Mouse (Mus musculus) intestine, embryonic 14.5 days (tissue): ENCODE data around the gene Gm28053. TPM values are rescaled to one million over a fixed set of nuclear protein-coding genes. Genes with fewer than 3 reads are reported as not detected.
A peak's percentile ranks its signal among the peaks of the same experiment; 100 is the strongest.
"Not testable (repeated sequence)": the region's sequence is repeated elsewhere in the genome, so short reads cannot be mapped to it uniquely, and the experiment has no call there.

ENCODE experiments used
- ATAC-seq: fragments of 200-750 bp; cut with Nextera tagmentation; replicated peaks from 2 replicates; pipeline ENCODE4 v1.8.0; 2017; ENCODE audit warnings: low read depth, moderate number of reproducible peaks, moderate TSS enrichment, moderate library complexity; ENCODE audit not compliant: low FRiP score, low TSS enrichment
- DNase-seq: peaks from one replicate; pipeline ENCODE4 v3.0.0-alpha.2; 2018; ENCODE audit warnings: low spot score
- H3K27ac ChIP-seq: fragments of 300-500 bp; sonication (generic); 2 replicates; pipeline ENCODE4 v1.5.1; 2014; ENCODE audit warnings: low read depth, mild to moderate bottlenecking, control low read depth
- H3K27me3 ChIP-seq: fragments of 300-500 bp; sonication (generic); replicated peaks from 2 replicates; pipeline ENCODE4 v1.6.1; 2014; ENCODE audit warnings: low read length, control low read depth; ENCODE audit not compliant: control insufficient read depth, insufficient read depth
- H3K36me3 ChIP-seq: fragments of 300-500 bp; sonication (generic); 2 replicates; pipeline ENCODE4 v1.6.1; 2014; ENCODE audit warnings: low read length, control low read depth; ENCODE audit not compliant: control insufficient read depth, insufficient read depth
- H3K4me1 ChIP-seq: fragments of 300-500 bp; sonication (generic); replicated peaks from 2 replicates; pipeline ENCODE4 v1.6.1; 2014; ENCODE audit warnings: low read length, control low read depth, mixed read lengths; ENCODE audit not compliant: control insufficient read depth, insufficient read depth
- H3K4me2 ChIP-seq: fragments of 300-500 bp; sonication (generic); 2 replicates; pipeline ENCODE4 v1.6.1; 2014; ENCODE audit warnings: low read length
- H3K4me3 ChIP-seq: fragments of 300-500 bp; sonication (generic); 2 replicates; pipeline ENCODE4 v1.5.1; 2014; ENCODE audit warnings: low read depth, low read length, control low read depth, mixed read lengths
- H3K9ac ChIP-seq: fragments of 300-500 bp; sonication (generic); 2 replicates; pipeline ENCODE4 v1.6.1; 2014; ENCODE audit warnings: mild to moderate bottlenecking, low read length
- H3K9me3 ChIP-seq: fragments of 300-500 bp; sonication (generic); 2 replicates; pipeline ENCODE4 v1.6.1; 2016; ENCODE audit warnings: low read length, control low read depth; ENCODE audit not compliant: control insufficient read depth
- WGBS: fragments of 180-500 bp; shearing (Covaris S2); extraction: QIAGEN DNeasy Blood & Tissue Kit; methylation state at CpG from one replicate; pipeline ENCODE4 v1.1.7; 2014; 5-methylcytosine and 5-hydroxymethylcytosine counted together
- polyA plus RNA-seq: library from polyadenylated mRNA; unstranded; fragments of >200 nt; fragmentation: Nextera tagmentation; extraction: Ambion mirVana; gene quantifications from 2 replicates; pipeline ENCODE4 v1.2.1, GENCODE M21; 2014

Gene Gm28053
- polyA plus RNA-seq, 1 experiment from 2014 or later, result 4.9 TPM

DNA sequence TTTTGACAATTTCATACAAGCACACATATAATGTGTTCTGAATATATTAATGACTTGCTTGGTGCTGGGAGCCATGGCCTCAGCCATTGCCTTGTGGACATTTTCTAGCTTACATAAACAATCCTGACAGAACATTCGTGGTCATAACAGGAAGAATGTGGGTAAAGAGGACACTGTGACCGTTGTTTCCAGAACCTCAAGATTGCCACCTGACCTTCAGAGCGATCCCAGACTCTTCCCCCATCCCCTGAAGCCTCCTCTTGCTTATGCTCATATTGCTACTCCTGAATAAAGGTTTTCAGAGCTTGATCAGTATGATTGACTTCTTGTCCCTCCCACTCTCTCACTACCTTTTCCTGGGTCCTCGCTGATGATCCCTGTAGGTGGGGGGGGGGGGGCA lies 40.0 kb upstream of the Gm28053 start:
- DNase-seq, result no peak
- 68% methylated on average over 4 of the region's 4 CpGs for WGBS
- Histone ChIP-seq H3K9ac (no peak overlapping the region), H3K9me3 (no peaks in the 10 kb centered on the region), H3K4me3 (no peak overlapping the region), H3K4me2 (no peak overlapping the region), H3K27me3 (no peaks in the 10 kb centered on the region), H3K4me1 (peaks cover 10% of the 10 kb centered on the region; the same call in 1 of the 2 replicates), H3K36me3 (peaks cover 5% of the 10 kb centered on the region; the same call in 1 of the 2 replicates), H3K27ac (no peak overlapping the region)
- ATAC-seq, result no peak

DNA sequence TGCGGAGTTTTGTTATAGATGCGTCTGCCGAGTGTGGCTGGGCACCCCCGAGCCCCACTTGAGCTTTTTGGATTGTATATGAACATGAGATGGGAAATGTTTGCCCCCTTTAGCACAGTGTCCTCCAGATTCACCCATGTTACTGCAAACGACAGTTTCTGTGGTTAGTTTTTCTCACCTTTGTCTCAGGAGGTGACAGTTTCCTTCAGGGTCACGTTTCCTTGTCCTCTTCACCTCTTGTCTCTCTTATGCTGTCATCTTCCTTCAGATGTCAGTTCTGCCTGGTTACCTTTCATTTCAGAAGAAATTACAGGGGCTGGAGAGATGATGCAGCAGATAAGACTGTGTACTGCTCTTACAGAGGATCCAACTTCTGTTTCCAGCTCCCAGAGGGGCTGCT lies 38.7 kb upstream of the Gm28053 start:
- no peak overlapping the region for H3K4me3 ChIP-seq
- H3K27me3 ChIP-seq, result no peaks in the 10 kb centered on the region
- peaks cover 10% of the 10 kb centered on the region; the same call in 1 of the 2 replicates for H3K4me1 ChIP-seq
- H3K36me3 ChIP-seq, result peaks cover 5% of the 10 kb centered on the region; the same call in 1 of the 2 replicates
- no peak overlapping the region for H3K4me2 ChIP-seq
- no peak overlapping the region for H3K9ac ChIP-seq
- no peak overlapping the region for H3K27ac ChIP-seq
- 75% methylated on average over 6 of the region's 6 CpGs for WGBS
- H3K9me3 ChIP-seq, result no peaks in the 10 kb centered on the region
- DNase-seq (no peak), ATAC-seq (no peak)

DNA sequence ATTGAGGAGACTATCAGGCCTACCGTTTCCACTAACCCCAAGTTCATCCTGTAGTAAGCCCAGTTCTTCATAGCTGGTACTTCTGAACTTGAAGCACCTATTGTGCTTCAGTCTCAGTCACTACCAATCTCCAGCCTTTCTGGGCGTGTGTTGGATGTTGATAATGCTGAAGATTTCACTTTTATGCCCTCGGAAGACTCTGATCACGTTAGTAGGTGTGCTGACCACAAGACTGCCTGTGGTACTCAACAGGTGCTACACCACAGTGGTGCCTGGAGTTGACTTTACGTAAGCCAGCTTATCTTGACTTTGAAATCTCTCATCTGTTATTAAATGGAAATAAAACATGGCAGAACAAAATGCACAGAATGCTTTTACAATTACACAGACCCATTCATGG lies 38.0 kb upstream of the Gm28053 start:
- no peak overlapping the region for H3K9ac ChIP-seq
- H3K27me3 ChIP-seq, result no peaks in the 10 kb centered on the region
- no peak overlapping the region for H3K4me3 ChIP-seq
- H3K4me2 ChIP-seq, result no peak overlapping the region
- 82% methylated on average over 5 of the region's 5 CpGs for WGBS
- no peak overlapping the region for H3K27ac ChIP-seq
- no peak for ATAC-seq
- peaks cover 5% of the 10 kb centered on the region; the same call in 1 of the 2 replicates for H3K36me3 ChIP-seq
- DNase-seq, result no peak
- peaks cover 10% of the 10 kb centered on the region; the same call in 1 of the 2 replicates for H3K4me1 ChIP-seq
- no peaks in the 10 kb centered on the region for H3K9me3 ChIP-seq

DNA sequence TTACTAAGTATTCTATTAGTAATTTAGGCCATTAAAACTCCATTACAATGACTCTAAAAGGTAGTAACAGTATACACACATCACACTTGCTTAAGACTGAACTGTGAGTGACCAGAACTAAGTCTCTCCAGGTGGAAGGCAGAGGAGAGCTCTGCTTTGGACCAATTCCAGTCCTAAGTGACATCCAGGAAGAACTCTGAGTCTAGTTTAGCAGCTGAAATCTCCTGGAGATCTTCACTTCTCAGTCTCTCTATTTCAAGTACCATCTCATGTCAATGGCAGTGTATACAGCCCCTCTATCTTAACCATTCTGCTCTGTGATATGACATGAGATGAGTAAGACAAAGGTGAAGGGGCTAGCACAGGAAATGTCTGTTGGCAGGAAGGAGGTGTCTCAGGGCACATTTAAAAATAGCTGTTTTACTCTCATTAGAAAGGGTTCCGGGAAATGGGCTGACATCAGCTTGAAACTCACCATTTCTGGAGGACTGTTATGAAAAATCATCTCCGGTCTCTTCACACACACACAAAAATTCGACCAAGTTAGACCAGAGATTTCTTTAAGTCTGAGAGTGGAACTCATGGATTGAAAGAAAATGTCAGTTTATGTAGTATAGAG lies 36.8 kb upstream of the Gm28053 start:
- H3K9me3 ChIP-seq, result no peaks in the 10 kb centered on the region
- peaks cover 5% of the 10 kb centered on the region; the same call in 1 of the 2 replicates for H3K36me3 ChIP-seq
- H3K4me1 ChIP-seq, result peaks cover 7% of the 10 kb centered on the region; the same call in 1 of the 2 replicates
- H3K9ac ChIP-seq, result no peak overlapping the region
- 69% methylated on average over 3 of the region's 3 CpGs for WGBS
- no peak for DNase-seq
- no peak for ATAC-seq
- no peak overlapping the region for H3K4me2 ChIP-seq
- H3K27me3 ChIP-seq, result no peaks in the 10 kb centered on the region
- no peak overlapping the region for H3K27ac ChIP-seq
- no peak overlapping the region for H3K4me3 ChIP-seq

DNA sequence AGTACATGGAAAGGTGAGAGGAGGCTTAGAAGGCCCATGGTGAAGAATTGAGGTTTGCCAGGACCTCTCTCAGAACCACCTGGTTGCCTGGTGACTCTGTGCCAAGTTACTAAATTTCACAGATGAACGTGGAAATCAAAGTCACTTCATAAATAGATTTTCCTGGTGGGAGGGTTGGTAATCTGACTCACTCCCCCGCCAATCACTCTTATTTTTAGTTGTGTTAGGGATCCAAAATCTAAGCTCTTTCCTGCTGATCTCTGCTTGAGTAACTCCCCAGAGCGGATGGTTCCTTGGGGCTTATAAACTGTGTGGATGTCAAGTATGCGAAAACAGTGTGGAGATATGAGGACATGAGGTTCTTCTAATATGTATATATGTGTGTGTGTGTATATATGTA lies 36.1 kb upstream of the Gm28053 start:
- H3K4me1 ChIP-seq, result peaks cover under 1% of the 10 kb centered on the region; the same call in 1 of the 2 replicates
- ATAC-seq, result no peak
- H3K27ac ChIP-seq, result no peak overlapping the region

DNA sequence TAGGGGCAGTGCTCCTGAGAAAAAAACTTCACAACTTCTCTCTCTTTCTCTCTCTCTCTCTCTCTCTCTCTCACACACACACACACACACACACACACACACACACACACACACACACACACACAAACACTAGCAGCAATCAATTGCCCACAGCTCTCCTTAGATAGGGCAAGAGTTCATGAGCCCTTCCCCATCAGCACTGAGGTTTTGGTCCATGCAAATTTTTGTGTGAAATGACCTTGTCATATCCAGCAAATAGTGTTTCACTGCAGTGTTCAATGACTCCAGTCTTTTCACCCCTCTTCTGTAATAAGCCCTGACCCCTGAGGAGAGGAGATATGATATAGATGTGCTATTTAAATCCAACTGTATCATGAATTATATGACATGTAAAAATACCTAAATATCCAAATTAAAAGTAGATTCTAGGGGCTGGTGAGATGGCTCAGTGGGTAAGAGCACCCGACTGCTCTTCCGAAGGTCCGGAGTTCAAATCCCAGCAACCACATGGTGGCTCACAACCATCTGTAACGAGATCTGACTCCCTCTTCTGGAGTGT lies 35.1 kb upstream of the Gm28053 start:
- not testable (repeated sequence) for ATAC-seq, DNase-seq, H3K4me1 ChIP-seq, H3K9ac ChIP-seq, H3K36me3 ChIP-seq, H3K9me3 ChIP-seq, H3K27me3 ChIP-seq, H3K4me3 ChIP-seq, H3K27ac ChIP-seq, H3K4me2 ChIP-seq
- WGBS, result 91% methylated on average over 3 of the region's 4 CpGs

More for the DNA sequence above, 36.1 kb upstream of the Gm28053 start:
- no peaks in the 10 kb centered on the region for H3K9me3 ChIP-seq
- no peak overlapping the region for H3K9ac ChIP-seq
- H3K27me3 ChIP-seq, result no peaks in the 10 kb centered on the region
- peaks cover 5% of the 10 kb centered on the region; the same call in 1 of the 2 replicates for H3K36me3 ChIP-seq
- 78% methylated on average over 4 of the region's 4 CpGs for WGBS
- DNase-seq, result no peak
- no peak overlapping the region for H3K4me2 ChIP-seq
- no peak overlapping the region for H3K4me3 ChIP-seq

DNA sequence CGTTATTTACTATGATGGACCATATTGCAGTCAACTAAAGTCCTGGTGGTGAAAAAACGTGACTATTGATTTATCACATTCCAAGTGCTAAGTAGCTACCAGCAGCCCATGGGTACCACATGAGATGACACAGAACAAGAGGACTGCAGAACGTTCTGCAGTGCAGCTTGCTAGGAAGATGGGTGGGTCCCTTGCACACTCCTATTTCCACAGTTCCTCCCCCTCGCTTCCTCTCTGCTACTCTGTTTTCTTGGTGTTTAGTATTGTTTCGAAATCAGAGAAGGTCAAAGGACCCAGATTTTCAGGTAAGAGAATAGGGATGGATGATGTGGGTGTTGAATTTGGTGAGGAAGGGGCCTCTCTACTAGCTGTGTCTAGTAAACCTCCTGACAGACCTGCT lies 34.1 kb upstream of the Gm28053 start, which contains the start of gene Gimap4:
Gene Gimap4, plus strand, starts transcription at position 231 of the 400 bp plus-strand sequence.
- H3K4me1 ChIP-seq, result no peaks in the 10 kb centered on the region
- ATAC-seq, result no peak
- no peak within 1 kb of the TSS for H3K4me2 ChIP-seq
- H3K36me3 ChIP-seq, result no peaks in the 10 kb centered on the region
- H3K27ac ChIP-seq, result no peak within 1 kb of the TSS
- no peak within 1 kb of the TSS for H3K4me3 ChIP-seq
- H3K9ac ChIP-seq, result no peak within 1 kb of the TSS
- no peaks in the 10 kb centered on the region for H3K27me3 ChIP-seq
- peak; percentile 21 for DNase-seq
- H3K9me3 ChIP-seq, result no peaks in the 10 kb centered on the region
- 63% methylated on average over 5 of the region's 5 CpGs for WGBS

DNA sequence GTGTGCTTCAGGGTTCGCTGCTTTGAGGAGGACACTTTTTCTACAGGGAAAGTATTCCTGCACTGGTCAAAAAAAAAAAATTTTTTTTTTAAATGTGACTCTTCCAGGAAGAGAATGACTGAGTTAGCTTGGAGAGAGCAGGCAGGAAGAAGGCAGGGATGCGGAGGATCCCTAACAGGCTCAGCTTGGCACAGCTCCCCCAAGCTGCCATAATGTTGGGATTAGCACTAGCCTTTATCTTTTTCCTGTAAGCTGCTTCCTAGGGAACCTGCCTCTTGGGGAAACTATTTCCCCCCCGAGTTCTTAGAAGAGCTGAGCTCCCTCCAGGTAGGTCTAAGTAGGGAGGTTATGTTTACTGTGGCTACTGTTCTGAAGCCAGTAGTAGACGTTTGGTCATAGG lies 33.6 kb upstream of the Gm28053 start:
- DNase-seq (peak; percentile 43), ATAC-seq (no peak)
- Histone ChIP-seq H3K4me3 (no peak overlapping the region), H3K4me2 (no peak overlapping the region), H3K27me3 (no peaks in the 10 kb centered on the region), H3K9ac (no peak overlapping the region), H3K27ac (no peak overlapping the region), H3K4me1 (no peaks in the 10 kb centered on the region), H3K9me3 (no peaks in the 10 kb centered on the region), H3K36me3 (no peaks in the 10 kb centered on the region)
- 56% methylated on average over 4 of the region's 4 CpGs for WGBS

DNA sequence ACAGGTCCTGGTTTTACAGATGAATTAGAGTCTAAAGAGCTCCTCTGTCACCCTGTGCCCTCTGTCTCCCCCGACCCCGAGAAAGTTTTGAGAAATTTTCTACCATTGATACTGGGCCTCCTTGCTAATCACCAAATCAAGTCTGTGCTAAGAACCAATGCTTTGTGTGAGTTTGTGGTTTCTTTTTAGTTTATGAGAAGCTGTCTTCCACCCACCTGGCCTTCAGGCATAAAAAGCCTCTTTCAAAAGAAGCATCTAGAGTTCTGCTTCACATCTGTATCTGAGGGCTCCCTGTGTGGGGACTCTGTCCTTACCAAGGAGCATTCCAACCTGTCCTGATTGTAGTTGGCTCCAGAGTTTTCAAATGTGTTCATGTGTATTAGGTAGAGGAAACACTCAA lies 33.2 kb upstream of the Gm28053 start:
- WGBS, result 79% methylated on average over 2 of the region's 2 CpGs
- H3K9ac ChIP-seq, result no peak overlapping the region
- H3K27me3 ChIP-seq, result no peaks in the 10 kb centered on the region
- H3K4me3 ChIP-seq, result no peak overlapping the region
- H3K4me2 ChIP-seq, result no peak overlapping the region
- H3K27ac ChIP-seq, result no peak overlapping the region
- DNase-seq, result peak; percentile 45
- no peaks in the 10 kb centered on the region for H3K4me1 ChIP-seq
- H3K9me3 ChIP-seq, result no peaks in the 10 kb centered on the region
- ATAC-seq, result no peak
- no peaks in the 10 kb centered on the region for H3K36me3 ChIP-seq
